Mouse (Mus musculus) heart, embryonic 12.5 days (tissue): Measurements from ENCODE around the gene Chaf1b. TPM values are rescaled to one million over a fixed set of nuclear protein-coding genes. Genes with fewer than 3 reads are reported as not detected.

Source experiments
- ATAC-seq: fragments of 200-750 bp; cut with Nextera tagmentation; 2 replicates; pipeline ENCODE4 v1.8.0; 2017; ENCODE audit warnings: moderate TSS enrichment, moderate library complexity; ENCODE audit not compliant: insufficient number of reproducible peaks, low FRiP score
- H3K27ac ChIP-seq: fragments of 300-500 bp; sonication (generic); 2 replicates; pipeline ENCODE4 v1.5.1; 2016; ENCODE audit warnings: mild to moderate bottlenecking, moderate library complexity; ENCODE audit not compliant: poor library complexity, severe bottlenecking
- H3K27me3 ChIP-seq: fragments of 300-500 bp; sonication (generic); replicated peaks from 2 replicates; pipeline ENCODE4 v1.6.1; 2016; ENCODE audit warnings: mild to moderate bottlenecking, moderate library complexity
- H3K36me3 ChIP-seq: fragments of 300-500 bp; sonication (generic); 2 replicates; pipeline ENCODE4 v1.6.1; 2016; ENCODE audit warnings: mild to moderate bottlenecking, moderate library complexity
- H3K4me1 ChIP-seq: fragments of 300-500 bp; sonication (generic); replicated peaks from 2 replicates; pipeline ENCODE4 v1.6.1; 2016; ENCODE audit warnings: mild to moderate bottlenecking
- H3K4me2 ChIP-seq: fragments of 300-500 bp; sonication (generic); 2 replicates; pipeline ENCODE4 v1.6.1; 2016; ENCODE audit warnings: mild to moderate bottlenecking, moderate library complexity
- H3K4me3 ChIP-seq: fragments of 300-500 bp; sonication (generic); 2 replicates; pipeline ENCODE4 v1.5.1; 2016; ENCODE audit warnings: mild to moderate bottlenecking
- H3K9ac ChIP-seq: fragments of 300-500 bp; sonication (generic); 2 replicates; pipeline ENCODE4 v1.6.1; 2016; ENCODE audit warnings: mild to moderate bottlenecking, moderate library complexity
- H3K9me3 ChIP-seq: fragments of 300-500 bp; sonication (generic); replicated peaks from 2 replicates; pipeline ENCODE4 v1.6.1; 2016; ENCODE audit warnings: mild to moderate bottlenecking, moderate library complexity
- WGBS: fragments of 180-500 bp; shearing (Covaris S2); methylation state at CpG from one replicate; pipeline ENCODE4 v1.1.7; 2016; 5-methylcytosine and 5-hydroxymethylcytosine counted together
- polyA plus RNA-seq: library from polyadenylated mRNA; unstranded; fragments of >200 nt; fragmentation: Nextera tagmentation; extraction: Ambion mirVana; gene quantifications from 2 replicates; pipeline ENCODE4 v1.2.1, GENCODE M21; 2016

Gene Chaf1b
- polyA plus RNA-seq, 1 experiment from 2014 or later: 49.0 TPM

- 77% methylated on average over 12 of the region's 12 CpGs for WGBS
- peaks cover 93% of the 10 kb centered on the region for H3K36me3 ChIP-seq
Observed at GRCm38 (mm10) chr16:93890948-93891604, 7.4 kb downstream of the Chaf1b start.

GRCm38 (mm10) chr16:93893285-93893684 is 9.6 kb downstream of the Chaf1b start:
- 79% methylated on average over 5 of the region's 5 CpGs for WGBS
- no peaks in the 10 kb centered on the region for H3K27me3 ChIP-seq
- no peaks in the 10 kb centered on the region for H3K4me1 ChIP-seq
- H3K4me3 ChIP-seq: no peak overlapping the region
- no peak overlapping the region for H3K27ac ChIP-seq
- no peak overlapping the region for H3K4me2 ChIP-seq
- peaks cover 79% of the 10 kb centered on the region for H3K36me3 ChIP-seq
- no peaks in the 10 kb centered on the region for H3K9me3 ChIP-seq
- ATAC-seq: no peak
- H3K9ac ChIP-seq: no peak overlapping the region

More at GRCm38 (mm10) chr16:93890948-93891604, 7.4 kb downstream of the Chaf1b start:
- H3K4me2 ChIP-seq: no peak overlapping the region
- no peak overlapping the region for H3K27ac ChIP-seq
- H3K27me3 ChIP-seq: no peaks in the 10 kb centered on the region
- H3K4me1 ChIP-seq: no peaks in the 10 kb centered on the region
- no peak overlapping the region for H3K4me3 ChIP-seq
- H3K9ac ChIP-seq: no peak overlapping the region
- H3K9me3 ChIP-seq: no peaks in the 10 kb centered on the region
- no peak for ATAC-seq

GRCm38 (mm10) chr16:93903027-93903426 is 19.3 kb downstream of the Chaf1b start:
- Histone ChIP-seq H3K4me1 (no peaks in the 10 kb centered on the region), H3K4me3 (no peak overlapping the region), H3K27ac (no peak overlapping the region), H3K9me3 (no peaks in the 10 kb centered on the region), H3K4me2 (no peak overlapping the region), H3K36me3 (peaks cover 67% of the 10 kb centered on the region), H3K9ac (no peak overlapping the region), H3K27me3 (no peaks in the 10 kb centered on the region)
- no peak for ATAC-seq
- 79% methylated on average over 6 of the region's 6 CpGs for WGBS

GRCm38 (mm10) chr16:93906156-93907014 is 22.7 kb downstream of the Chaf1b start:
- WGBS: 62% methylated on average over 11 of the region's 11 CpGs
- Histone ChIP-seq H3K9ac (no peak overlapping the region), H3K4me1 (no peaks in the 10 kb centered on the region), H3K27ac (no peak overlapping the region), H3K4me2 (no peak overlapping the region), H3K9me3 (no peaks in the 10 kb centered on the region), H3K4me3 (no peak overlapping the region), H3K36me3 (peaks cover 40% of the 10 kb centered on the region), H3K27me3 (no peaks in the 10 kb centered on the region)
- ATAC-seq: 0 out of 2 replicates have a peak, but pooled peaks have one; percentile 35

- H3K9ac ChIP-seq: no peak overlapping the region
- 75% methylated on average over 5 of the region's 5 CpGs for WGBS
- H3K36me3 ChIP-seq: peaks cover 28% of the 10 kb centered on the region
- H3K9me3 ChIP-seq: no peaks in the 10 kb centered on the region
- no peaks in the 10 kb centered on the region for H3K4me1 ChIP-seq
- no peaks in the 10 kb centered on the region for H3K27me3 ChIP-seq
- H3K27ac ChIP-seq: no peak overlapping the region
- H3K4me3 ChIP-seq: no peak overlapping the region
- ATAC-seq: no peak
- H3K4me2 ChIP-seq: no peak overlapping the region
Observed at GRCm38 (mm10) chr16:93907761-93908160, 24.1 kb downstream of the Chaf1b start.

- no peak overlapping the region for H3K4me2 ChIP-seq
- no peaks in the 10 kb centered on the region for H3K9me3 ChIP-seq
- no peak for ATAC-seq
- 82% methylated on average over 8 of the region's 8 CpGs for WGBS
- no peak overlapping the region for H3K27ac ChIP-seq
- H3K36me3 ChIP-seq: peaks cover 23% of the 10 kb centered on the region; the same call in 1 of the 2 replicates
- H3K27me3 ChIP-seq: no peaks in the 10 kb centered on the region
- H3K4me3 ChIP-seq: no peak overlapping the region
- H3K9ac ChIP-seq: no peak overlapping the region
- no peaks in the 10 kb centered on the region for H3K4me1 ChIP-seq
Observed at GRCm38 (mm10) chr16:93908196-93908595, 24.5 kb downstream of the Chaf1b start.

- ATAC-seq: no peak
- 78% methylated on average over 3 of the region's 3 CpGs for WGBS
Observed at GRCm38 (mm10) chr16:93909936-93910335, 26.2 kb downstream of the Chaf1b start.

GRCm38 (mm10) chr16:93910735-93911665 is 27.3 kb downstream of the Chaf1b start:
- ATAC-seq: no peak
- Histone ChIP-seq H3K4me2 (no peak overlapping the region), H3K36me3 (peaks cover under 1% of the 10 kb centered on the region; the same call in 1 of the 2 replicates), H3K9me3 (no peaks in the 10 kb centered on the region), H3K4me1 (no peaks in the 10 kb centered on the region), H3K27ac (no peak overlapping the region), H3K27me3 (no peaks in the 10 kb centered on the region), H3K4me3 (no peak overlapping the region), H3K9ac (no peak overlapping the region)
- 58% methylated on average over 28 of the region's 28 CpGs for WGBS

More at GRCm38 (mm10) chr16:93909936-93910335, 26.2 kb downstream of the Chaf1b start:
- no peaks in the 10 kb centered on the region for H3K4me1 ChIP-seq
- H3K36me3 ChIP-seq: peaks cover 9% of the 10 kb centered on the region; the same call in 1 of the 2 replicates
- no peak overlapping the region for H3K9ac ChIP-seq
- no peak overlapping the region for H3K4me3 ChIP-seq
- no peak overlapping the region for H3K27ac ChIP-seq
- H3K9me3 ChIP-seq: no peaks in the 10 kb centered on the region
- no peak overlapping the region for H3K4me2 ChIP-seq
- H3K27me3 ChIP-seq: no peaks in the 10 kb centered on the region

GRCm38 (mm10) chr16:93912158-93912557 is 28.5 kb downstream of the Chaf1b start:
- H3K27ac ChIP-seq: no peak overlapping the region
- ATAC-seq: no peak
- no peaks in the 10 kb centered on the region for H3K27me3 ChIP-seq
- no peak overlapping the region for H3K4me2 ChIP-seq
- 76% methylated on average over 5 of the region's 5 CpGs for WGBS
- H3K9me3 ChIP-seq: no peaks in the 10 kb centered on the region
- no peaks in the 10 kb centered on the region for H3K36me3 ChIP-seq
- H3K4me1 ChIP-seq: no peaks in the 10 kb centered on the region
- H3K4me3 ChIP-seq: no peak overlapping the region
- H3K9ac ChIP-seq: no peak overlapping the region

GRCm38 (mm10) chr16:93912808-93913207 is 29.1 kb downstream of the Chaf1b start:
- Histone ChIP-seq H3K9me3 (no peaks in the 10 kb centered on the region), H3K4me1 (peaks cover under 1% of the 10 kb centered on the region; the same call in 1 of the 2 replicates), H3K36me3 (no peaks in the 10 kb centered on the region), H3K4me2 (no peak overlapping the region), H3K27me3 (no peaks in the 10 kb centered on the region), H3K27ac (no peak overlapping the region), H3K9ac (no peak overlapping the region), H3K4me3 (no peak overlapping the region)
- ATAC-seq: 0 out of 2 replicates have a peak, but pooled peaks have one; percentile 30
- 70% methylated on average over 3 of the region's 3 CpGs for WGBS
